Mouse (Mus musculus) G1E (cell line): Measurements from ENCODE around the gene Per3. TPM values are rescaled to one million over a fixed set of nuclear protein-coding genes. Genes with fewer than 3 reads are reported as not detected.
"Not testable (repeated sequence)": the region's sequence is repeated elsewhere in the genome, so short reads cannot be mapped to it uniquely, and the experiment has no call there.

ENCODE experiments used
- ATAC-seq: 2 replicates; pipeline ENCODE4 v1.8.0; 2016; ENCODE audit warnings: mild to moderate bottlenecking; ENCODE audit not compliant: insufficient number of reproducible peaks, poor library complexity, low FRiP score, severe bottlenecking; ENCODE audit errors: extremely low read depth
- DNase-seq: peaks from one replicate; pipeline ENCODE4 v3.0.0; 2012; ENCODE audit warnings: low spot score
- H3K27me3 ChIP-seq: 2 replicates; pipeline ENCODE4 v1.6.1; 2012; ENCODE audit warnings: mild to moderate bottlenecking, low read length, inconsistent platforms; ENCODE audit not compliant: insufficient read depth
- H3K36me3 ChIP-seq: replicated peaks from 2 replicates; pipeline ENCODE3; 2012; ENCODE audit warnings: mild to moderate bottlenecking, inconsistent platforms
- H3K4me1 ChIP-seq: 2 replicates; pipeline ENCODE4 v1.6.1; 2012; ENCODE audit warnings: low read depth, low read length, inconsistent platforms, mixed read lengths; ENCODE audit not compliant: insufficient read depth
- H3K4me3 ChIP-seq: 2 replicates; pipeline ENCODE4 v1.5.1; 2012; ENCODE audit warnings: low read depth, mild to moderate bottlenecking, inconsistent platforms, low read length, moderate library complexity, mixed read lengths
- H3K9me3 ChIP-seq: replicated peaks from 2 replicates; pipeline ENCODE4 v1.6.1; 2012; ENCODE audit warnings: inconsistent platforms
- CTCF ChIP-seq: IDR thresholded peaks from 2 replicates; pipeline ENCODE4 v1.5.1; 2012; ENCODE audit warnings: low read depth, low read length, inconsistent platforms, mixed read lengths
- GATA1 ChIP-seq: IDR thresholded peaks from 2 replicates; pipeline ENCODE4 v1.6.1; 2012; ENCODE audit warnings: borderline replicate concordance, low read length, inconsistent platforms, mixed read lengths
- GATA2 ChIP-seq: IDR thresholded peaks from 2 replicates; pipeline ENCODE4 v1.6.1; 2012; ENCODE audit warnings: low read depth, low read length, inconsistent platforms, borderline replicate concordance
- POLR2AphosphoS5 ChIP-seq: IDR thresholded peaks from 2 replicates; pipeline ENCODE4 v1.6.1; 2012; ENCODE audit warnings: low read depth, low read length, inconsistent platforms; ENCODE audit not compliant: insufficient replicate concordance
- TAL1 ChIP-seq: conservative IDR thresholded peaks from 2 replicates; pipeline ENCODE4 v1.6.1; 2012; ENCODE audit warnings: low read depth, low read length, inconsistent platforms, mixed read lengths
- polyA plus RNA-seq: library from polyadenylated mRNA; stranded (reverse); fragments of >175 nt; gene quantifications from 2 replicates; pipeline ENCODE4 v1.2.3, GENCODE M21; 2012
- total RNA-seq, 2 experiments: library from RNA; stranded (forward) in 1 of 2; stranded (reverse) in 1 of 2; fragments of 200-1000 nt in 1 of 2; fragments of >200 nt in 1 of 2; fragmentation: Nextera tagmentation in 1 of 2; gene quantifications; 2 replicates each; pipeline ENCODE4 v1.2.3; 2014 to 2017

Per3 gene
- total and polyA plus RNA-seq, 3 experiments: 1.6 to 8.3 (median 3.3) TPM

DNA sequence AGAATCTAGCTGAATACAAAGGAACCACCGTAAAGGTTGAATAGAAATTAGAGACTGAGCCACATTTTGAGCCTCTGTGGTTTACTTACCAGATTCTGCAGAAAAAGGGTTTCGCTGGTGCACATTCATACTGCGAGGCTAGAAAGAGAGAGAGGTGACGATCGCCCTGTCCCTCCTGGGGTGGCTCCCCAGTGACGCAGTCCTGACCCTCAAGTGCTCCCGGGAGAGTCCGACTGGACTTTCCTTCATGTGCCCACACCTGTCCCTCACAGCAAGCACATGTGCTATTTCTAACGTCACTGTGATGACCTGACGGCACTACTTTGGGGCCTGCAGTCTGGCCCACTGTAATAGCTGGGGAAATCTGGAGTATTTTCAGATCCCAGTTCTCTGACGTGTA lies 6.7 kb downstream of the Per3 start:
- H3K27me3 ChIP-seq: no peaks in the 10 kb centered on the region
- DNase-seq: no peak
- ATAC-seq: no peak
- peaks cover 22% of the 10 kb centered on the region for H3K36me3 ChIP-seq
- no peak for TF ChIP-seq GATA1
- TF ChIP-seq CTCF: no peak
- no peak for TF ChIP-seq TAL1
- TF ChIP-seq GATA2: no peak
- H3K9me3 ChIP-seq: no peaks in the 10 kb centered on the region
- peaks cover 5% of the 10 kb centered on the region; the same call in 1 of the 2 replicates for H3K4me1 ChIP-seq
- H3K4me3 ChIP-seq: no peak overlapping the region

DNA sequence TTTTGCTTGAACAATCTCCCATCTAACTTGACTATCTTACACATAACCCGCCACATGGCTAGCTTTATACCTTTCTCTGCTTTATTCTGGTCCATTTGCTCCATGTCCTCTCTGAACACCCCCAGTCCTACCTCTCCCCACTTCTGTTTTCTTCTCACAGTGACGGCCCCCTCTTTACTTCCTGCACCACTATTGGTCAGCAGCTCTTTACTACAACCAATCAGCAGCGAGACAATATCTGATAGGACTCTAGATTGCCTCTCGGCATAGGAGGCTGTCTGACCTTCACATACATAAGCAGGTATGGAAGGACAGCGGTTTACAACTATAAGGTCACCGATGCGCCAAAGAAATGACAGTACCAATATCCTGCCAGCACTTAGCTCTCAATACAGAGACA lies 7.9 kb downstream of the Per3 start:
- TF ChIP-seq GATA2 (no peak), POLR2AphosphoS5 (no peak)
- DNase-seq: no peak
- no peaks in the 10 kb centered on the region for H3K27me3 ChIP-seq
- H3K9me3 ChIP-seq: no peaks in the 10 kb centered on the region
- no peak for ATAC-seq
- peaks cover 5% of the 10 kb centered on the region; the same call in 1 of the 2 replicates for H3K4me1 ChIP-seq
- H3K4me3 ChIP-seq: no peak overlapping the region
- H3K36me3 ChIP-seq: peaks cover 22% of the 10 kb centered on the region

DNA sequence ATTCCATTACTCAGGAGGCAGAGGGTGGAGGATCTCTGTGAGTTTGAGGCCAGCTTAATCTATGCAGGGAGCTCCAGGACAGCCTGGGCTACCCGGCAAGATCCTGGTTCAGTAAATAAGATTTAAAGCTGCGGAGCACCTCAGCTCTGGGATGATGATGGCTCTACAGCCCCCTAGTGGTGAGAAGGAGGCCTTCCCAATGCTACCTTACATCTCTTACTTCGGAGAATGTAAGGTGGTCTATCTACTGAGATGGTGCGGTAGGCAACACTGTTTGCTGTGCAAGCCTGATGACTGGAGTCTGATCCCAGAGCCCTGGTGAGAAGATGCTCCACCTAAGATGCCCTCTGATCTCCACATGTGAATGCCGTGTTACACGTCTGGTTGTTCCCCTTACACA lies 17.5 kb downstream of the Per3 start:
- Histone ChIP-seq H3K9me3 (no peaks in the 10 kb centered on the region), H3K4me1 (no peaks in the 10 kb centered on the region), H3K36me3 (peaks cover 37% of the 10 kb centered on the region), H3K4me3 (no peak overlapping the region), H3K27me3 (no peaks in the 10 kb centered on the region)
- no peak; the same call in 1 of the 2 replicates for ATAC-seq
- TF ChIP-seq TAL1 (no peak), CTCF (peak; percentile 64)
- DNase-seq: peak; percentile 12

DNA sequence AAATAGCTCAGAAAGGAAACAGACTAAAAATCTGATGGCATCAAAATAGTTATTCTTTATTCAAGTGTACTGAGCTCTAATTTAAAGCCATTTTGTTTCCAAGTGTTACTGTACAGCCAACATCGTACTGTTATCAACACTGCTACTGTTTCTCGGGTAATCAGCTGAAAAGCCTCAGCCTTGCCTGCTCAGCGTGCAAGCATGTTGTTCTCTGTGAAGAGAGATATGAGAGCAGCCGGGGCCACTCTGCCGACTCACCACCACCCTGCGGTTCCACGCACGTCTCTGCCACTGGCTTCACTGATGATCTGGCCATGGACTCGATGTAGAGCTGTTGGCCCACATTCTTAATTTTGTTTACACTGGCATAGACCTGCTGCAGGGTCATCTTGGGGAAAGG lies 20.3 kb downstream of the Per3 start:
- TF ChIP-seq TAL1 (no peak), POLR2AphosphoS5 (no peak), GATA1 (no peak), GATA2 (no peak), CTCF (no peak)
- no peak overlapping the region for H3K4me3 ChIP-seq
- no peaks in the 10 kb centered on the region for H3K9me3 ChIP-seq
- DNase-seq (no peak), ATAC-seq (no peak)
- H3K36me3 ChIP-seq: peaks cover 34% of the 10 kb centered on the region
- no peaks in the 10 kb centered on the region for H3K27me3 ChIP-seq
- H3K4me1 ChIP-seq: no peaks in the 10 kb centered on the region

DNA sequence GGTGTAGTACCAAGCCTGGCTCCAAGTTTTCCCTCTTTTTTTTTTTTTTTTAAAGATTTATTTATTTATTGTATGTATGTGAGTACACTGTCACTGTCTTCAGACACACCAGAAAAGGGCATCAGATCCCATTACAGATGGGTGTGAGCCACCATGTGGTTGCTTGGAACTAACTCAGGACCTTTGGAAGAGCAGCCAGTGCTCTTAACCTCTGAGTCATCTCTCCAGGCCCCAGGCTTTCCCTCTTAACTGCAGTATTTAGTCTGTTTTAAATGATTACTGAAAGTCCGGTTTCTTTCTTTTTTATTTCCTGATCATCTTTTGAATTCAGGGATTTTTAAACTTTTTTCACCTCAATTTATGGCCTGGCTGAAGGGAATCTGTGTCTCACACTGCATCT lies 27.1 kb downstream of the Per3 start:
- H3K9me3 ChIP-seq, H3K4me3 ChIP-seq, H3K27me3 ChIP-seq, ATAC-seq, H3K4me1 ChIP-seq, DNase-seq: not testable (repeated sequence)
- peaks cover 14% of the 10 kb centered on the region for H3K36me3 ChIP-seq

DNA sequence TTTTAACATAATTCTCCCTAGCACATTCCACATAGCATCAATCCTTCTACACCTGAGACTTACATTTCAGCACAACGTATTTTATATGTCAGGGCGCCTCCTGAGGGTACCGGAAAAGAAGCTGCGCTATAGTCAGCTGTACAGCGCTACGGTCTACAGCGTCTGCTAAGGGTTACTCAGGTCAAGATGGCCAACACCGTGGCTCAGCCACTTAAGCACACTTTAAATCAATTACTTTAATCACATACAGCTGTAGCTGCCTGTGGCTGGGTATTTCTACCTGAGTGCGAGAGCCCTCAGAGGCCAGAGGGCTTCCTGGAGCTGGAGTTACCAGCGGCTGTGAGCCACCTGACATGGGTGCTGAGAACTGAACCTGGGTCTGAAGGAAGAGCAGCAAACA lies 28.5 kb downstream of the Per3 start:
- Histone ChIP-seq H3K27me3 (no peaks in the 10 kb centered on the region), H3K9me3 (no peaks in the 10 kb centered on the region), H3K4me1 (no peaks in the 10 kb centered on the region), H3K36me3 (peaks cover 13% of the 10 kb centered on the region), H3K4me3 (no peak overlapping the region)
- no peak for ATAC-seq
- TF ChIP-seq CTCF (no peak), GATA2 (no peak), TAL1 (no peak), POLR2AphosphoS5 (no peak), GATA1 (no peak)
- no peak for DNase-seq

DNA sequence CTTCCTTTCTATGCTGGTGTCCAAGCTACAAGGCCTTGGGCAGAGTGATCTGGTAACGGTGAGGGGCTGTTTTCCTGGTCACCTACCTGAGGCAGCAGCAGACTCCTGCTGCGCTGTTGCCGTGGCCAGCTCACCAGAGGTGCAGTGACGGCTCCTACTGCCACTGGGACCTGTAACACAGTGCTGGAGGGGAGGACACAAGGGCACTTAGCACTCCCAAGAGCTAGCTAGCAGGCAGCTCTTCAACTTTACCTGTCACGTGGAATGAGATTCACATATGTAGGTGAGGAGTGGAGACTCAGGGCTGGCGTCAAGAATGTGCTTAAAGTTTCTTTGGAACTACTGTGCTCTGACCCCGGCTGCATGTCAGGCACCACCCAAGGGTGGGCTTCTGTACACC lies 34.1 kb downstream of the Per3 start:
- Histone ChIP-seq H3K4me3 (no peak overlapping the region), H3K4me1 (no peaks in the 10 kb centered on the region), H3K27me3 (no peaks in the 10 kb centered on the region), H3K36me3 (peaks cover 8% of the 10 kb centered on the region), H3K9me3 (no peaks in the 10 kb centered on the region)
- DNase-seq: no peak
- ATAC-seq: no peak
- TF ChIP-seq GATA2: no peak
- no peak for TF ChIP-seq TAL1
- TF ChIP-seq CTCF: no peak
- no peak for TF ChIP-seq GATA1
- no peak for TF ChIP-seq POLR2AphosphoS5
